Mouse (Mus musculus): ENCODE measurements around the gene Smim1. TPM values are rescaled to one million over a fixed set of nuclear protein-coding genes. Genes with fewer than 3 reads are reported as not detected.

Gene Smim1
- total and polyA plus RNA-seq, 2 experiments, result 8.1 to 16.9 TPM

- Histone ChIP-seq H3K4me1 (ENCODE audit: control insufficient read depth, insufficient read depth, low read length) (no peaks in the 10 kb centered on the region), H3K27ac (replicated peaks; ENCODE audit: insufficient read depth, low read depth, low read length) (no peak overlapping the region)
- WGBS, result 66% methylated on average over 4 of the region's 4 CpGs
Observed at GRCm38 (mm10) chr4:154057696-154058095, 31.7 kb upstream of the Smim1 start.

DNA sequence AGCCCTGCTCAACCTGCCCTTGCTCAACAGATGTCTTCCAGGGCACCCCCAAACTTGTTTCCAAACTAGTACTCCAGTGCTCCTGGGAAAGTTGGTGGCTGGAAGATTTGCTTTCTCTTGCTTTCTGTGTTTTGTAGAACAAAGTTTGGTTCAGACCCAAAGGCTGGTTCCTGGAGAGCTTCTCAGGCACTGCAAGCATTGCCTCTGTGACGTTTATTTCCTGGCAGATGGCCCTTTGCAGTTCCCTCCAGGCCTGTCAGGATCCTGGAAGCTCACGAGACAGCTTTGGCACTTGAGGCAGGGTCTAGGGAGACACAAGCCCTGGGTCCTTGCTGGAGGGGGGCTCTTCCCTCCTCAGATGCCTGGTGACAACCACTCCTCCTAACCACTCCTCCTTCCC is 30.6 kb upstream of the Smim1 start:
- H3K36me3 ChIP-seq (ENCODE audit: control insufficient read depth, insufficient read depth, low read length), result no peaks in the 10 kb centered on the region
- no peak for DNase-seq (ENCODE audit: extremely low read depth, low read depth, low spot score)
- H3K27me3 ChIP-seq (ENCODE audit: control insufficient read depth, insufficient read depth, low read length), result no peaks in the 10 kb centered on the region
- no peak overlapping the region for H3K4me3 ChIP-seq (ENCODE audit: insufficient read depth, low read depth, low read length)
- H3K79me2 ChIP-seq (ENCODE audit: control insufficient read depth, insufficient read depth, low read length), result no peaks in the 10 kb centered on the region
- no peaks in the 10 kb centered on the region for H3K4me1 ChIP-seq (ENCODE audit: control insufficient read depth, insufficient read depth, low read length)
- H3K27ac ChIP-seq (replicated peaks; ENCODE audit: insufficient read depth, low read depth, low read length), result no peak overlapping the region
- no peak overlapping the region for H3K9ac ChIP-seq (ENCODE audit: low read depth, low read length)
- no peak for TF ChIP-seq CTCF (IDR thresholded peaks at IDR 0.05; ENCODE audit: low read depth, low read length)
- no peak for TF ChIP-seq POLR2A (IDR thresholded peaks at IDR 0.05; ENCODE audit: extremely low read depth, insufficient read depth, low read length)
- 60% methylated on average over 2 of the region's 2 CpGs for WGBS

More at GRCm38 (mm10) chr4:154057696-154058095, 31.7 kb upstream of the Smim1 start:
- no peaks in the 10 kb centered on the region for H3K79me2 ChIP-seq (ENCODE audit: control insufficient read depth, insufficient read depth, low read length)
- no peak overlapping the region for H3K4me3 ChIP-seq (ENCODE audit: insufficient read depth, low read depth, low read length)
- H3K36me3 ChIP-seq (ENCODE audit: control insufficient read depth, insufficient read depth, low read length), result no peaks in the 10 kb centered on the region
- no peaks in the 10 kb centered on the region for H3K27me3 ChIP-seq (ENCODE audit: control insufficient read depth, insufficient read depth, low read length)
- TF ChIP-seq POLR2A (IDR thresholded peaks at IDR 0.05; ENCODE audit: extremely low read depth, insufficient read depth, low read length) (no peak), CTCF (IDR thresholded peaks at IDR 0.05; ENCODE audit: low read depth, low read length) (no peak)
- DNase-seq (ENCODE audit: extremely low read depth, low read depth, low spot score), result no peak
- no peak overlapping the region for H3K9ac ChIP-seq (ENCODE audit: low read depth, low read length)

DNA sequence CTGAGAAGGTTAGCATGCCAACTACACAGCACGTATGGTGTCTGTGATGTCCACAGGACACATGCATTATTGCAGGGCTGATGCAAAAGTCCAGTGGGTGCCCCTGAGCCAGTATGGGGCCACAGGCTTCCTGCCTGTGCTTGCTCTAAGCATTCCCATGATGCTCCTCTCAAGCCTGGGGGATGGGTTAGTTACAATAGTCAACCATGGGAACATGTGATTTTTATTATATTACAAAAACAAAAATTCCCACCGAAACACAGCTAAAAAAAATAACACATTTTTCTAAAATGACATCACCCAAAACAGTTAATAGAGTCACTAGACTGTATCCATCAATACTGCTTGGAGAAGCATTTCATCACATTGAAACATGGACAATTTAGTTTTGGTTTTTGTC is 30.0 kb upstream of the Smim1 start:
- no peak overlapping the region for H3K4me3 ChIP-seq (ENCODE audit: insufficient read depth, low read depth, low read length)
- no peaks in the 10 kb centered on the region for H3K79me2 ChIP-seq (ENCODE audit: control insufficient read depth, insufficient read depth, low read length)
- no peak for TF ChIP-seq POLR2A (IDR thresholded peaks at IDR 0.05; ENCODE audit: extremely low read depth, insufficient read depth, low read length)
- TF ChIP-seq CTCF (IDR thresholded peaks at IDR 0.05; ENCODE audit: low read depth, low read length), result no peak
- no peak overlapping the region for H3K9ac ChIP-seq (ENCODE audit: low read depth, low read length)
- no peaks in the 10 kb centered on the region for H3K4me1 ChIP-seq (ENCODE audit: control insufficient read depth, insufficient read depth, low read length)
- no peak for DNase-seq (ENCODE audit: extremely low read depth, low read depth, low spot score)
- H3K36me3 ChIP-seq (ENCODE audit: control insufficient read depth, insufficient read depth, low read length), result no peaks in the 10 kb centered on the region
- H3K27me3 ChIP-seq (ENCODE audit: control insufficient read depth, insufficient read depth, low read length), result no peaks in the 10 kb centered on the region
- 65% methylated on average over 2 of the region's 2 CpGs for WGBS
- no peak overlapping the region for H3K27ac ChIP-seq (replicated peaks; ENCODE audit: insufficient read depth, low read depth, low read length)

- WGBS, result 83% methylated on average over 7 of the region's 7 CpGs
- H3K36me3 ChIP-seq (ENCODE audit: control insufficient read depth, insufficient read depth, low read length), result no peaks in the 10 kb centered on the region
- no peak for DNase-seq (ENCODE audit: extremely low read depth, low read depth, low spot score)
- H3K27me3 ChIP-seq (ENCODE audit: control insufficient read depth, insufficient read depth, low read length), result no peaks in the 10 kb centered on the region
- H3K27ac ChIP-seq (replicated peaks; ENCODE audit: insufficient read depth, low read depth, low read length), result no peak overlapping the region
- no peak overlapping the region for H3K4me3 ChIP-seq (ENCODE audit: insufficient read depth, low read depth, low read length)
- no peak for TF ChIP-seq POLR2A (IDR thresholded peaks at IDR 0.05; ENCODE audit: extremely low read depth, insufficient read depth, low read length)
- no peak for TF ChIP-seq CTCF (IDR thresholded peaks at IDR 0.05; ENCODE audit: low read depth, low read length)
- no peaks in the 10 kb centered on the region for H3K4me1 ChIP-seq (ENCODE audit: control insufficient read depth, insufficient read depth, low read length)
- no peak overlapping the region for H3K9ac ChIP-seq (ENCODE audit: low read depth, low read length)
- H3K79me2 ChIP-seq (ENCODE audit: control insufficient read depth, insufficient read depth, low read length), result no peaks in the 10 kb centered on the region
Observed at GRCm38 (mm10) chr4:154055482-154055881, 29.5 kb upstream of the Smim1 start.

GRCm38 (mm10) chr4:154053065-154053464 is 27.0 kb upstream of the Smim1 start:
- Histone ChIP-seq H3K36me3 (ENCODE audit: control insufficient read depth, insufficient read depth, low read length) (no peaks in the 10 kb centered on the region), H3K79me2 (ENCODE audit: control insufficient read depth, insufficient read depth, low read length) (no peaks in the 10 kb centered on the region), H3K27me3 (ENCODE audit: control insufficient read depth, insufficient read depth, low read length) (no peaks in the 10 kb centered on the region), H3K4me1 (ENCODE audit: control insufficient read depth, insufficient read depth, low read length) (no peaks in the 10 kb centered on the region), H3K4me3 (ENCODE audit: insufficient read depth, low read depth, low read length) (no peak overlapping the region), H3K9ac (ENCODE audit: low read depth, low read length) (no peak overlapping the region), H3K27ac (replicated peaks; ENCODE audit: insufficient read depth, low read depth, low read length) (no peak overlapping the region)
- DNase-seq (ENCODE audit: extremely low read depth, low read depth, low spot score), result no peak
- TF ChIP-seq CTCF (IDR thresholded peaks at IDR 0.05; ENCODE audit: low read depth, low read length) (peak; percentile 36), POLR2A (IDR thresholded peaks at IDR 0.05; ENCODE audit: extremely low read depth, insufficient read depth, low read length) (no peak)
- WGBS, result 58% methylated on average over 4 of the region's 4 CpGs

GRCm38 (mm10) chr4:154051401-154051800 is 25.4 kb upstream of the Smim1 start:
- no peak overlapping the region for H3K27ac ChIP-seq (replicated peaks; ENCODE audit: insufficient read depth, low read depth, low read length)
- 89% methylated on average over 3 of the region's 3 CpGs for WGBS
- H3K4me1 ChIP-seq (ENCODE audit: control insufficient read depth, insufficient read depth, low read length), result no peaks in the 10 kb centered on the region
- H3K27me3 ChIP-seq (ENCODE audit: control insufficient read depth, insufficient read depth, low read length), result no peaks in the 10 kb centered on the region
- H3K9ac ChIP-seq (ENCODE audit: low read depth, low read length), result no peak overlapping the region
- TF ChIP-seq POLR2A (IDR thresholded peaks at IDR 0.05; ENCODE audit: extremely low read depth, insufficient read depth, low read length) (no peak), CTCF (IDR thresholded peaks at IDR 0.05; ENCODE audit: low read depth, low read length) (no peak)
- no peak overlapping the region for H3K4me3 ChIP-seq (ENCODE audit: insufficient read depth, low read depth, low read length)
- H3K36me3 ChIP-seq (ENCODE audit: control insufficient read depth, insufficient read depth, low read length), result no peaks in the 10 kb centered on the region
- DNase-seq (ENCODE audit: extremely low read depth, low read depth, low spot score), result no peak
- no peaks in the 10 kb centered on the region for H3K79me2 ChIP-seq (ENCODE audit: control insufficient read depth, insufficient read depth, low read length)

All from liver, adult 2 months (tissue).